11 mouse cellular contexts compared by ENCODE assay signal in the genomic region with DNA sequence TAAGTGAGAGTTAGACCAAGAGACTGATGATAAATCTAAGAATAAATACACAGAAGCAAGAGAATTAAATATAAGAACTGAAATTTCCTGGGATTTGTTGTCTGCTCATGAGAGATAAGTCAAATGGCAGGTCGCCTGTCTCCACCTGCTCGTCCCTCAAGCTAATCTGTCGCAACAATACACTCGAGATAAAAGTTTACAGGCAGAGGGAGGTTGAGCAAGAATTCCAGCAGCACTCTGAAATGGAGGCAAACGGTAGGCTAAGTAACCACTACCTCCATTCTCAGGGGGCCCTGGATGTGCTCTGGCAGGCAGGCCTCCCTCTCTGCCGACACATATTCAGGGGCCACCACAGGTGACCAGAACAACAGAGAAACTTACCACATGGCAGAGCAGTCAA. TPM values are rescaled to one million over a fixed set of nuclear protein-coding genes. Genes with fewer than 3 reads are reported as not detected.
DNase-seq lines count a peak whose midpoint lies in the region; ATAC-seq and TF ChIP-seq lines count a peak whose summit lies in the region.
"Had no signal": no experiment of that assay in that cellular context is flagged by ENCODE, and none has a peak within 500 bp of the region (broad histone marks: within the 10 kb centered on the region; RNA-seq: fewer than 3 reads in every experiment).

No protein-coding gene starts in this region.

- no peak for ATAC-seq in heart, embryonic 12.5 days (ENCODE audit: insufficient number of reproducible peaks, low FRiP score)
- peak; percentile 56 for ATAC-seq in G1E (ENCODE audit: extremely low read depth, insufficient number of reproducible peaks, low FRiP score, poor library complexity, severe bottlenecking)
- no peak for ATAC-seq in embryonic facial prominence, embryonic 15.5 days (ENCODE audit: insufficient number of reproducible peaks, low FRiP score, low TSS enrichment, low read depth)
- peak; percentile 67 for ATAC-seq in liver, embryonic 12.5 days

- H3K36me3 ChIP-seq in heart, embryonic 12.5 days, result no peaks in the 10 kb centered on the region
- H3K36me3 ChIP-seq in G1E (replicated peaks), result no peaks in the 10 kb centered on the region
- H3K36me3 ChIP-seq in embryonic facial prominence, embryonic 15.5 days, result no peaks in the 10 kb centered on the region
- H3K36me3 ChIP-seq in liver, embryonic 12.5 days, result no peaks in the 10 kb centered on the region

- TF ChIP-seq CTCF in G1E (IDR thresholded peaks at IDR 0.05; ENCODE audit: low read depth, low read length), result no peak
- TF ChIP-seq CTCF in layer of hippocampus, adult 2 months (conservative IDR thresholded peaks at IDR 0.05), result no peak

- peak overlapping the region; percentile 85 for H3K27ac ChIP-seq in heart, embryonic 12.5 days (ENCODE audit: poor library complexity, severe bottlenecking)
- H3K27ac ChIP-seq in embryonic facial prominence, embryonic 15.5 days (replicated peaks), result peak overlapping the region; percentile 58; the same call in 1 of the 2 replicates
- H3K27ac ChIP-seq in liver, embryonic 12.5 days, result peak overlapping the region; percentile 80
- H3K27ac ChIP-seq in layer of hippocampus, adult 2 months, result no peak overlapping the region

- no peak overlapping the region for H3K4me3 ChIP-seq in heart, embryonic 12.5 days
- H3K4me3 ChIP-seq in G1E (ENCODE audit: low read depth, low read length), result no peak overlapping the region; the same call in 1 of the 2 replicates
- no peak overlapping the region for H3K4me3 ChIP-seq in embryonic facial prominence, embryonic 15.5 days (replicated peaks)
- peak overlapping the region; percentile 23; the same call in 1 of the 2 replicates for H3K4me3 ChIP-seq in liver, embryonic 12.5 days
- H3K4me3 ChIP-seq in layer of hippocampus, adult 2 months, result no peak overlapping the region

- H3K4me2 ChIP-seq in heart, embryonic 12.5 days, result no peak overlapping the region
- H3K4me2 ChIP-seq in embryonic facial prominence, embryonic 15.5 days (replicated peaks), result no peak overlapping the region
- peak overlapping the region; percentile 79 for H3K4me2 ChIP-seq in liver, embryonic 12.5 days

- peaks cover 76% of the 10 kb centered on the region for H3K4me1 ChIP-seq in heart, embryonic 12.5 days (replicated peaks)
- peaks cover 83% of the 10 kb centered on the region for H3K4me1 ChIP-seq in G1E (ENCODE audit: insufficient read depth, low read depth, low read length)
- H3K4me1 ChIP-seq in embryonic facial prominence, embryonic 15.5 days, result peaks cover 44% of the 10 kb centered on the region
- peaks cover 91% of the 10 kb centered on the region for H3K4me1 ChIP-seq in liver, embryonic 12.5 days

- WGBS in heart, embryonic 12.5 days, result 9% methylated on average over 6 of the region's 6 CpGs
- WGBS in embryonic facial prominence, embryonic 15.5 days, result 41% methylated on average over 6 of the region's 6 CpGs
- 7% methylated on average over 6 of the region's 6 CpGs for WGBS in liver, embryonic 12.5 days (ENCODE audit: insufficient replicate concordance)

- H3K9ac ChIP-seq in heart, embryonic 12.5 days, result no peak overlapping the region
- no peak overlapping the region for H3K9ac ChIP-seq in embryonic facial prominence, embryonic 15.5 days
- peak overlapping the region; percentile 60 for H3K9ac ChIP-seq in liver, embryonic 12.5 days

- intact Hi-C loops in heart, postnatal 10 days (cut with DNase I), result no loop called here

- DNase-seq in heart, postnatal 10 days, result no peak
- peak; percentile 50 for DNase-seq in G1E (ENCODE audit: low spot score)
- DNase-seq in right cerebral cortex, postnatal 10 days (ENCODE audit: low spot score in 2 of 2), result no peak
- no peak for DNase-seq in adrenal gland, adult 8-10 months
- no peak for DNase-seq in layer of hippocampus, adult 2 months (ENCODE audit: low spot score in 2 of 2)
- DNase-seq: cerebellum, postnatal 10 days; lung, adult 18-20 months; retina, postnatal 1 day had no signal

- H3K27me3 ChIP-seq in heart, embryonic 12.5 days (replicated peaks), result no peaks in the 10 kb centered on the region
- peaks cover 29% of the 10 kb centered on the region for H3K27me3 ChIP-seq in G1E (ENCODE audit: insufficient read depth, low read length)
- H3K27me3 ChIP-seq in embryonic facial prominence, embryonic 15.5 days, result no peaks in the 10 kb centered on the region
- H3K27me3 ChIP-seq in liver, embryonic 12.5 days (replicated peaks), result peaks cover 27% of the 10 kb centered on the region

- H3K9me3 ChIP-seq in heart, embryonic 12.5 days (replicated peaks), result no peaks in the 10 kb centered on the region
- H3K9me3 ChIP-seq in G1E (replicated peaks), result no peaks in the 10 kb centered on the region
- no peaks in the 10 kb centered on the region for H3K9me3 ChIP-seq in embryonic facial prominence, embryonic 15.5 days (replicated peaks)
- H3K9me3 ChIP-seq in liver, embryonic 12.5 days (replicated peaks), result no peaks in the 10 kb centered on the region

RNA-seq across cellular contexts. Expression of a gene that starts 26.6 kb away (rescaled TPM):
- 76.7 and 77.8 TPM in 2 replicates for polyA plus RNA-seq in heart, embryonic 12.5 days (2016; fragmentation: Nextera tagmentation; extraction: Ambion mirVana)
- 1 to 10 TPM; 5.6 to 6.7 TPM for total RNA-seq in heart, postnatal 10 days (2021)
- 97.4 and 139 TPM in 2 replicates for total RNA-seq in G1E (2014; fragmentation: Nextera tagmentation)
- 103 and 120 TPM in 2 replicates for total RNA-seq in G1E (2017)
- 1.8 and 3.6 TPM in 2 replicates for polyA plus RNA-seq in G1E (2012)
- 43.1 and 45.2 TPM in 2 replicates for polyA plus RNA-seq in embryonic facial prominence, embryonic 15.5 days (2015; fragmentation: Nextera tagmentation; extraction: Ambion mirVana)
- 126 and 130 TPM in 2 replicates for polyA plus RNA-seq in liver, embryonic 12.5 days (2016; fragmentation: Nextera tagmentation; extraction: Ambion mirVana)
- 1 to 10 TPM; 1.3 to 2.8 (median 2.1) TPM for total RNA-seq in adrenal gland, adult 8-10 months (2022)
- total RNA-seq in layer of hippocampus, adult 2 months (2021), result under 1 TPM; 0.61 to 0.67 TPM

Comparison
In these comparisons a context has a peak if more than half of its experiments do, and no peak if none do; other contexts are left out.
1. ATAC-seq: peak in G1E (single experiment) and liver, embryonic 12.5 days (single experiment); none in heart, embryonic 12.5 days (single experiment) and embryonic facial prominence, embryonic 15.5 days (single experiment).
2. RNA of a gene that starts 26.6 kb away (total RNA-seq): 97.4 to 139 TPM in G1E; 5.6 to 6.7 TPM in heart, postnatal 10 days, 1.3 to 2.8 TPM in adrenal gland, adult 8-10 months and 0.61 to 0.67 TPM in layer of hippocampus, adult 2 months; every median in the first group is over 10 times any median in the second.